Mouse (Mus musculus) frontal cortex, postnatal 14 days (tissue): ENCODE measurements around the gene Btbd3.
A peak's percentile ranks its signal among the peaks of the same experiment; 100 is the strongest.

Experiments
- DNase-seq, 2 experiments: peaks; one replicate each; pipeline ENCODE4 v3.0.0; 2022; ENCODE audit warnings: low spot score in 2 of 2

Btbd3 gene

GRCm38 (mm10) chr2:138256411-138256810, at the start of gene Btbd3:
Gene Btbd3, plus strand, starts transcription at chr2:138256565.
- peak; percentile 86 to 87 for DNase-seq

- no peak for DNase-seq
Measured at GRCm38 (mm10) chr2:138215561-138215960, 40.8 kb upstream of the Btbd3 start.

- DNase-seq, result no peak
Measured at GRCm38 (mm10) chr2:138220269-138220668, 36.1 kb upstream of the Btbd3 start.

GRCm38 (mm10) chr2:138232247-138232646, 24.1 kb upstream of the Btbd3 start:
- DNase-seq, result no peak

- DNase-seq, result no peak
Measured at GRCm38 (mm10) chr2:138236149-138236548, 20.2 kb upstream of the Btbd3 start.

- no peak for DNase-seq
Measured at GRCm38 (mm10) chr2:138242452-138242851, 13.9 kb upstream of the Btbd3 start.

- DNase-seq, result peak; percentile 13 to 22
Measured at GRCm38 (mm10) chr2:138245631-138246289, 10.6 kb upstream of the Btbd3 start.

GRCm38 (mm10) chr2:138247986-138248385, 8.4 kb upstream of the Btbd3 start:
- no peak for DNase-seq

GRCm38 (mm10) chr2:138256851-138257471, 596 bp downstream of the Btbd3 start:
- no peak for DNase-seq

- no peak for DNase-seq
Measured at GRCm38 (mm10) chr2:138257692-138258315, 1.4 kb downstream of the Btbd3 start.

- no peak for DNase-seq
Measured at GRCm38 (mm10) chr2:138261140-138261539, 4.8 kb downstream of the Btbd3 start.

- DNase-seq, result no peak
Measured at GRCm38 (mm10) chr2:138262885-138263284, 6.5 kb downstream of the Btbd3 start.

- DNase-seq, result no peak
Measured at GRCm38 (mm10) chr2:138265356-138266005, 9.1 kb downstream of the Btbd3 start.

GRCm38 (mm10) chr2:138266679-138267078, 10.3 kb downstream of the Btbd3 start:
- DNase-seq, result no peak

GRCm38 (mm10) chr2:138267852-138268513, 11.6 kb downstream of the Btbd3 start:
- no peak for DNase-seq

GRCm38 (mm10) chr2:138269330-138269729, 13.0 kb downstream of the Btbd3 start:
- DNase-seq, result no peak

GRCm38 (mm10) chr2:138273404-138274073, 17.2 kb downstream of the Btbd3 start:
- no peak for DNase-seq

- DNase-seq, result no peak
Measured at GRCm38 (mm10) chr2:138274086-138274485, 17.7 kb downstream of the Btbd3 start.

GRCm38 (mm10) chr2:138277842-138278691, 21.7 kb downstream of the Btbd3 start:
- DNase-seq, result peak; percentile 57 to 60

- DNase-seq, result no peak
Measured at GRCm38 (mm10) chr2:138278853-138279640, 22.7 kb downstream of the Btbd3 start.
